Mouse (Mus musculus): ENCODE results near the gene Magt1.
A peak's percentile ranks its signal among the peaks of the same experiment; 100 is the strongest.
"Not testable (repeated sequence)": the region's sequence is repeated elsewhere in the genome, so short reads cannot be mapped to it uniquely, and the experiment has no call there.

Gene Magt1

DNA sequence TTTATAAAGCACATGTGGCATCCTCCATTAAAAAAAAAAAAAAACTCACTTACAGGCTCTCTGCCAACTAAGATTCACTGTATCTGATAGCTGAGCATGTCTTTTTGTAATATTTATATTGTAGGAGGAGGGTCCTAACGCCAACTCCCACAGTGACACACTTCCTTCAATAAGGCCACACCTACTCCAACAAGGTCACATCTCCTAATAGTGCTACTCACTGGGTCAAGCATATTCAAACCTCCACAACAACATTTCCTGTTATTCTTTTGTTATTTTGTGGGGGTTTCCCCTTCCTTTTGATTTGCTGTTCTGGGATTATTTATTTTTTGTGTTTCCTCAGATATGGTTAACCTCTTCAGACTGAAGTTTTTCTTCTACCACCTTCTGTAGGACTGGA lies 65.3 kb downstream of the Magt1 start:
- DNase-seq = no peak

DNA sequence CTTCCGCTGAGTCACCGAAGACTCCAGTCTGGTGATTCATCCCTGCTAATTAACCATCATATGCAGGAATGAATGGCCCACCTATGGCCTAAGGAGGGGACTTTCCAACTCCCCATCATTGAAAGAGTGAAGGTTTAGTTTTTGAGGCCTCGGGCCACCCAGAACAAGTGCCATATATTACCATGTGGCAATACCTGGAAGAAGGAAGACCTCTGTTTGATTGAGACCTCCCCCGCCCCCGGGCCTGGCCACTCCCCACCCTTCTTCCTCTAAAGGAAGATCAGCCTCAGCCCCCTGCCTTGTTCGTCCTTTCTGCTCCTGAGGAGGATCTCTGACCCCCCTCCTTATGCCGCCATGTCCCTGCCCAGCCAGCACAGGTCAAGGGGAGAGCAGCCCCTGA lies 72.5 kb downstream of the Magt1 start:
- no peak for DNase-seq

DNA sequence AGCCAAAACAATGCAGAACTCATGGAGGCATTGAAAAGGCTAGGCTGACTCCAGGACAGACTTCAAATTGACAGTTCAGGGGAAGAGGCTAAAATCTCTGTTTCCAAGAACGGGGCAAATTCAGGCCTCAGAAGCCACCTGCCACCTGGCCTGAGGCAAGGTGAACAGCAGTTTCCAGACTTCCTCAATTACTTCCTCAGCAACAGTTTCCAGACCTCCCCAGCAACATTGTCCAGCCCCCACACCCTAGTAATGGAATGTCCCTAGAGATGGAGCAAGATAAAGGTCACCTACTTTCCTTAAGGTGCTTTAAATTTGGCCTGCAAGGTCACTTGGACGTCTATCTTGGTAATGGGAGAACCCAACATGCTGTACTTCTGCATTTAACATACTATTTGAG lies 74.0 kb downstream of the Magt1 start:
- DNase-seq = no peak

DNA sequence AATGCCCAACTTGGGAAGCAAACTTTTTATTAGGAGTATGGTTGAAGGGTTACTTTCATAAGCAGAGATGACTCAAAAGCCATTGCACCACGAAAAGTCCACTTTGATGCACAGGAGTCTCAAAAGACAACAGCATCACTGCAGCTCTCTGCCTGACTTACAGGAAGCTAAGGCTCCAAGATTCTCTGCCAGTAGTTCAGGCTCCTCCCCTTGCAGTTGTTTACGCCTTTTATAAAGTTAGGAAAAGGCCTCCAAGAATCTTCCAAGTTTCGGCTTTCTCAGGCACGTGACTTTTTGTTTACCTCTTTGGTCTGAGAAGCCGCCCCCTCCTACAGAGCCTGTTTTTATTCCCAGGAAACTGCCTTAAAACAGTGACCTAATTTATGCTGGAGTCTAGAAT lies 77.4 kb downstream of the Magt1 start:
- DNase-seq = no peak

DNA sequence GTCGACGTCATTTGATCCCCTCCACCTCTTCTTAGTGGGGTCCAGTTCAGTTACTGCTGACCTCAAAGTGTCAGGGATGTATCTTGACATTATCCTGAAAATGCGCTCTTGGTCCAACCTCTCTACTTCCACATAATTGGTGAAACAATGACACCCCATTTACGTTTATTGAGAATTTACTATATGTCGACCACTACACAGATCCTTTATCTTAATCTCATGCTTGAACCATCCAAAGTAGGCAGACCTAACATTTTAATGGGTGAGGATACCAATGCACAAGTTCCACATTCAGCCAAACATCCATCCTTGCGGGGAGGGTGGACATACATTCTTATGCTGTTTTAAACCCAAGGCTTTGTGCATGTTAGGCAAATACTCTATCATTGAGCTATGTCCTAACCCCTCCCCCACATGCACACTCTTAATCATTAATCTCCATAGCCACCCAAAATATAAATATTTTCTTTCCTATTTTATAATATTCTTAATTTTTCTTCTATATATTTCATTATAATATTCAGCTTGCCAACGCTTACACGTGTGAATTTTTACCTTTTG lies 82.1 kb downstream of the Magt1 start:
- peak in 1 of 2 experiments; percentile 5 for DNase-seq

DNA sequence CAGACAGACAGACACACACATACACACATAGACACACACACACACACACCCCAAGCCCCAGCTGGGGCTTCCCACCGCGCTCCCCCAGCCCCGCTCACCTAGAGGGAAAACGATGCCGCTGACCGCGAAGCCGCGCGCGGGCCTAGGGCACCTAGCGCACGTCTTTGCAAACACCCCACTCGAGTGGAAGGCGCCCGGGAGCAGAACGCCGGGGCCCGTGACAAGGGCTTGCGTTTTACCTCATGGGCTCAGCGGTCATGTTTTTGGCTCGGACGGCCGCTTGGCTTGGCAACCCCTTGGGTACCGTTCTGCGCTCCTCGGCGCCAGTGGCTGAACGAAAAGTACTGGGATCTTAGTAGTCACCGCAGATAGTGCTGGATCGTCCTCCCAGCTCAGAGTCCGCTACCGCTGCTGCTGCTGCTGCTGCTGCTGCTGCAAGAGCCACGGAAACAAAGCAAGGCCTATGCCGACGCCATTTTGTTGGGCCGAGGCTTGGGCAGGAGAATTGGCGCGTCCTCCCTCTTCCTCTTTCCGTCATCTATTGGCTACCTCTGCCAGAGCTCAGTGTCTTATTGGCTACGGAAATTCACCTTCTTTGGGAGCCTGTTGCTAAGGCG lies 82.7 kb downstream of the Magt1 start, which contains the start of gene Atrx:
Atrx (minus strand) TSS at position 543 of the 617 bp plus-strand sequence.
- DNase-seq = peak; percentile 77 to 80

DNA sequence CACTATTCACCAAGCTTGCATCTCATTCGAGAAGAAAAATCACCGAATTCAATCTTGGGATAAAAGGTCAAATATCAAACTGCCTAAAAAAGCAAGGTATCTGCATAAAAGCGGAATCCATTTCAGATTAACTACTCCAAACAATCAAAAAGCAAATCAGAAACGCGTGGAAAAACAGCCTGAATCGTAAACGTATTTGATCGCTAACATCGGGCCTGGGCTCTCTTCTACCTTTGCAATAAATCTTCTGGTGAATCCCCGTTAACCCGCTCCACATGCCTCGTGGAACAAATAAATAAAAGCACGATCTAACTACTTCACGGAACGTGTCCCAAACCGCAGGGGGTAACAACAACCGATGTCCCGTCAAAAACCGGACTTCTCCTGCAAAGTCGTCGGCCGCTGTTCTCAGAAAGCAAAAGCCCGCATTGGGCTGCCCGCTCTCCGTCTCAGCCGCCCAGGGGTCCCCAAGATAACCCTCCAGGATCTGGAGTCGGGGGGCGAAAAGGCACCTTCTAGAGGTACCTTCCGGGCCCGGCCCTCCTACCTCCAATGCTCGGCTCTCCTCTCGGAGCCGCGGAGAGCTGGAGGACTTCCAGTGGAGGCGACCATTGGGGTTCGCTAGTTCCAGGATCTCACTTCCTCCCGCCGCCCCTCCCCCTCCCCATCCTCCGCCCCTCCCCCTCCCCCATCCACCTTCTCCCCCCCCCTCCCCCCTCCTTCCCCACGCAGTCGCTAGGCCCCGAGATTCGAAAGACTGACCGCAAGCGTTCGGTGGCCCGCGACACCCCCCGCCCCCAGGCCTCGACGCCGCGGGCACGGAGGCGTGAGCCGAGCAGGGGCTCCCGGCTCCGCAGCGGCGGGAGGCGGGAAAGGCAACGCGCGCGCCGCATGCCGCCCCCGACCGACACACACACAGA lies 83.5 kb downstream of the Magt1 start:
- DNase-seq = peak; percentile 51 to 73

DNA sequence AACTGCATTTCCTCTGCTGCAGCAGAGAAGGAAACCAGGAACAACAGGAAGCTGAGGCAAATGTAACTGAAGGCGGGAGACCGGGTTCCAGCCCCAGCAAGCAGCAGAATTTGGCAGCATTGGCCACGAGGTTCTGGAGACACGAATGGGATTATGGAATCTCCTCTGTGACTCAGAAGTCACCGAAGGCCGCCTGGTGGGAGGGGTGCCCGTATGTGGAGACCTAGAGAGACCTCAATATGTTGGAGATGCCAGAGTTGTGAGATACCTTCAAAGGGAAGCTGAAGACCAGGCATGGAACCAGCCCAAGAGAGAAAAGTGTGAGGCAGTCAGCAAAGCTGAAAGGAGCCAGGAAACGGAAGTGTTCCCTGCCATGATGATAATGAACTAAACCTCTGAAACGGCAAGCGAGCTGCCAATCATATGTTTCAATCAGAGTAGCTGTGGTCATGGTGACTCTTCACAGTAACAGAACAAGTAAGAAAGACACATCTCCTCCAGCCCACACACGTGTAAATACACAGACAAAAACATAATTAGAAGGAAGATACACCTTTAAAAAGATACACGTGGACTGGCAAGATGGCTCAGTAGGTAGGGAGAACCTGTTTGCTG lies 85.5 kb downstream of the Magt1 start:
- DNase-seq = peak; percentile 35 to 44

DNA sequence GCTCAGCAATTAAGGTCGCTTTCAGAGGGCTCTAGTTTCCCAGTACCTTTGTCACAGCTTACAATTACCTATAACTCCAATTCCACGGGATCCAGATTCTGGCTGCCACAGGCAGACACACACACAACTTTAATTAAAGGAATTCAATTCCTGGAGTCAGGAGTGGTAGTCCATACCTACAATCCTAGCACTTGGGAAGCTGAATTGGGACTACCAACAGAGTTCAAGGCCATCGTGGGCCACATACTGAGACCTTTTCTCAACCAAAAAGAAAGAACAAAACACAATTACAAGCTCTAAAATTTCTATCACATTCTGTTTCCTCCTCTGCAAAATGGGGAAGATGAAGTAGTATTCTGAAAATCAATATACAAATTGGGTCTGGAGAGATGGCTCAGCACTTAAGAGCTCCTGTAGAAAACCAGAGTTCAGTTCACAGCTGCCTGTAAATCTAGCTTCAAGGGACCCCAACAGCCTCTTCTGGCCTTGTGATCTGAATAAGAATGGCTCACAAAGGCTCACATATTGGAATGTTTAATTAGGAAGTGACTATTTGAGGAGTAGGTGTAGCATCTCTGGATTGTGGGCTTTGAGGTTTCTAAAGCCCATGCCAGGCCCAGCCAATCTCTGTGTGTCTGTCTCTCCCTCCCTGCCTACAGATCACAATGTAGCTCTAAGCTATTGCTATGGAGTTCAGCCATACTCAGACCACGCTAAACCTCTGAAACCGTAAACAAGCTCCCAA lies 87.2 kb downstream of the Magt1 start:
- no peak for DNase-seq

DNA sequence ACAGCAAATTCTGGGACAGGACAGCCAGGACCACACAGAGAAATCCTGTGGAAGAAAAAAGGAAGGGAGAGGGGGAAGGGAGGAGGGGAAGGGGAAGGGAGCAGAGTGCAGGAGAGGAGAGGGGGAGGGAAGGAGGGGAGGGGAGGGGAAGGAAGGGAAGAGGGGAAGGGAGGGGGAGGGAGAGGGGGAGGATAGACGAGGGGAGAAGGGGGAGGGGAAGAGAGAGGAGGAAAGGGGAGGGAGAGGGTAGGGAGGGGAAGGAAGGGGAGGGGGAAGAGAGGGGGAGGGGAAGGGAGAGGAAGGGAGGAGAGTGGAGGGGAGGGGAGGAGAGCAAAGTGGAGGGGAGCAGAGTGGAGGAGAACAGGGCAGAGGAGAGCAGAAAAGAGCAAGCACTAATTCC lies 87.8 kb downstream of the Magt1 start:
- DNase-seq = no peak

DNA sequence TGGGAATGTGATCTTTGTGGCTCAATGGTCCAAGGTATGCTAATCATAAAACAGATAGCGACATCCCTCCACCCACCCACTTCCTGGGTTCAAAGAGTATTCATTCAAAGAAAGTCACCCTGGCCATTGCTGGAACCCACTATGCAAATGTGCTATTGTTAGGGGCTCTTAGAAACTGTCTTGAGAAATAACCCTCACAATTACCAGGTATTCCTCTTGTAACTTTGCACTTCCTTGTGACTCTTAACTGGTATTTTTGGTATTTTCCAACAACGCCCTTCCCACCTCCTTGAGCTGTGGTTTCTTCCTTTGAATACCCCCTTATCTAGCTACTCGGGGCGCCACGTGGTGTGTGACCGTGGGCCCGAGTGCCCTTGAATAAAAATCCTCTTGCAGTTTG lies 88.7 kb downstream of the Magt1 start:
- DNase-seq = not testable (repeated sequence)

DNA sequence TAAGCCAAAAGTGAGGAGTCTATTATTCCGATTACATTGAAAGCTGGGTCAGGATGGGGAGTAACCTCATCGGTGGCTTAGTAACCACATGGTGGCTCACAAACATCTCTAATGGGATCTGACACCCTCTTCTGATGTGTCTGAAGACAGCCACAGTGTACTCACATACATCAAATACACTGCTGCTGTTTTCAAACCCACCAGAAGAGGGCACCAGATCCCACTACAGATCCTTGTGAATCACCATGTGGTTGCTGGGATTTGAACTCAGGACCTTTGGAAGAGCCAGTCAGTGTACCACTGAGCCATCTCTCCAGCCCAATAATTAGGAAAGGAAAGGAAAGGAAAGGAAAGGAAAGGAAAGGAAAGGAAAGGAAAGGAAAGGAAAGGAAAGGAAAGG lies 90.3 kb downstream of the Magt1 start:
- peak; percentile 13 to 38 for DNase-seq

All from cerebellum, postnatal 25 days (tissue).